Mouse (Mus musculus): Measurements from ENCODE around the gene Gatm.

Gene Gatm

DNA sequence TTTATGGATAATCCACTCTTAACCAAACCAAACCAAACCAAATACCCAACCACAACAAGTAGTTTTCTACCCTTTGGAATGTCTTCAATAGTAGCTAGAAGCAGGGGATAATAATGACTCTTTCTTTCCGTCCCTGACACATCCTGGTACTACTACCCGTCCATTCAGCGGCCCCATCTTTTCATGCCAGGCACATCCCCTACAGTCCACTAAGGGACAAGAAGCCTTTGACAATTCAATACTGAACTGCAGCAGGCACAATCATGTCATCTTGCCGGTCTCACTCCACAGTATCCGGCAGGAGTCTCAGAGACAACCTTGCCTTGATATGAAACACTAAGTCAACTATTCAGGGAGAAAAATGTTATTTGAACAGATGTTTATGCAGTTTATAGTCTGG is 5.3 kb downstream of the Gatm start:
- no peak for DNase-seq

DNA sequence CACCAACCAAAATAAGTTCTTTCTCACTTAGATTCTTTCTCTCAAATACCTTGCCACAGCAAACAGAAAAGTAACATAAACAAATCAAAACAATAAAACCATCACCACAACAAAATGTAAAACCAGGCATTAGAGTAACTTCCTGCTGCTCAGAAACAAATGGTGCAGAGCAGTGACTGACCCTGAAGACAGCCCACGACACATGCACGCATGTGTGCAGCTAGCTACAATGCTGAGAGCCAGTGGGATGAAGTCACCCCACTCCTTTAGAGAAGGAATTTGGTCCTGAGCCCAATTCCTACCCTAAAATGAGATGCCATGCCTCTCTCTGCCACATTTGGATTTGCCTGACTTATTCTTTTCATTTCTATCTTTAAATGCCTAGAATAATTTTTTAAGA is 9.7 kb downstream of the Gatm start:
- no peak for DNase-seq

DNA sequence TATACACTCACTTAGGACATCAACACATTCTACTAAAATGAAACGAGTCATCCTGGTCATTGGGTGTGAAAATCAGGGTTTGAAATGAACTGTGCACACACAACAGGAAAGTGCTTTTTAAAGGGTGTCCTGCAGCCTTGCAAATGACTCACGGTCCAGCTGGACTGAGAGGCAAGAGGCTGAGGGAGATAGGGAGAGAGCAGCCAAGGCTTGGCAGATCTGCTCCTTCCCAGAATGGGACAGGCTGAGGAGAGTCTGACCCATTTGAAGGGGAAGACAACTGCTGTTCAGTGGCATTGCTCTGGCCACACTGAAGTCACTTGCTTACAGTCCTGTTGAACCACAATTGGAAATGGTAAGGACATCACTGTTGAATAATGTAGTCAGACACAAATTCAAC is 11.4 kb downstream of the Gatm start:
- DNase-seq: no peak

DNA sequence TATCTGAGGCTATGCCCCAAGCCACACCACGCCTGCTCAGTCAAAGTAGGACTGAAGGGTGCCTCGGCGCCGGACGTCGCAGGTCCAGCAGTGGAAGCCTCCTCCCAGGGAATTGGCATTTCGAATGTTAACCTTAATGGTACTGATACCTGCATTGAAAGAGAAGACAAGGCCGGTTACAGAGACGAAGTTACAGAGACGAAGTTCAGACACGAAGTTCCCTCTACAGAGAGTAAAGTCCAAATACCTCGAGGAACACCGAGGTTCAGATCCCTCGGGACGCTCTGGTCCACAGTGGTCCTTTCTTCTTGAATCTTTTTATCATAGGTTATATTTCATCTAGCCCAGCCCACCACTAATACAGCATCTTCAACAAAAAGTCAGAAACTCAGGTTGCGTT is 15.6 kb downstream of the Gatm start:
- peak; percentile 54 for DNase-seq

DNA sequence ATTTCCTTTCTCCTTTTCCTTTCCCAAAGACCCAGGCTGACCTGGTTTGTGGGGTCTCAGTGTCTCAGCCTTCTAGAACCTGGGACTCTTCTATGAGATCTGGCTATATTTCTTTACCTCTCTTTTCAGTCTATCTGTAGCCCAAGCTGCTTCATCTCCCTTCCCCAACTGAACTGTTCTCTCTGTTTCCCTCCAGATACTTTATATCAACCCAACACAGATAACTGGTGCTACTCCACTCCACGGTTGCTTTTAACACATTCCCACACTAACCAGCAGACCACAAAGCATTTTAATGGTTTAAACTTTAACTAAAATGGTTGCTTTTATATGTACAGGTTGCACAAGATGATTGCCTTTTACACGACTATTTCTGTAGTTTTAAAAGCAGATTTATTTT is 19.9 kb downstream of the Gatm start:
- no peak for DNase-seq

DNA sequence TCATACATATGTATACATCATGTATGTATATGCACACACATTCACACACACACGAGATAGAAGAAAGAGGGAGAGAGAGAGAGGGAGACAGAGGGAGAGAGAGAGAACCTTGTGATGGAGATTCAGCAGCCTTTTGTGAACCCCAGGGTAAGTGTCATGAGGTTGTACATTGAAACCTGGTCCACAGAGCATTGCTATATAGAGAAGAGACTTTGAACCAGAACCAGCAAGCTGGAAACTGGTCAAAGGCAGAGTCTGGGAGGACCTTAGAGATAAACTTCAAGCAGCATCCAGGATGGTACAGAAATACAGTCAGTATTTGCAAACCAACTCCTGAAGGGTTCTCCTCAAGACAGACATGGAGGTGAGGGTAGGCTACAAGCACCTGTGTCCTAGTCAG is 20.8 kb downstream of the Gatm start:
- peak; percentile 61 for DNase-seq

DNA sequence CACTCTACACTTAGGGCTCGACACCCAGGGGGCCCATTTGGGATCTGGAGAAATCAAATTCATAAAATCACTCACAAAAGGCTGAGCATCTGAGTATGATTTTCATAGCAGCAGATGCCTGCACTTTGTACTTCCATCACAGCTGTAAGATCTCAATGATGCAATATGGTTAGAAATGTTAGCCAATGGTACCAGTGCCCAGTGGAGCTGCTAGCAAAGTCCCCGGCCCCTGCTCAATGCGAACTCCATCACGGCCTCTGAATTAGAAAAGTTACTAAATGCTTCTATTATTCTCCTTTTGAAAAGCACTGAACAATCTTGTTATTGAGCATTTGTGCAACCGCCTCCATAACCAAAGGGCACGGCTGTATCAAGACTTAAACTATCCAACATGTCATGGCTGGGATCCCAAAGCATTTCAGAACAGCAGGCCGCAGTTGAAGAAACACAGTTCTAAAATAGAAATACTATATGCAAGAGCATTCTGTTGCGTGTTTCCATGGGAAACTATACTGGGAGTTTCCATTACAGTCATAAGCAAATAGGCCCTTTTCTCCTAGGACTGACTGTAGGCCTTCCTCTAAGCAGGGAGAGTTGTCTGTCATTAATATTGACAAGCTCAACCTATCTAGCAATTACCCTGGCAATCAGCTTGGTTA is 23.1 kb downstream of the Gatm start:
- no peak for DNase-seq

DNA sequence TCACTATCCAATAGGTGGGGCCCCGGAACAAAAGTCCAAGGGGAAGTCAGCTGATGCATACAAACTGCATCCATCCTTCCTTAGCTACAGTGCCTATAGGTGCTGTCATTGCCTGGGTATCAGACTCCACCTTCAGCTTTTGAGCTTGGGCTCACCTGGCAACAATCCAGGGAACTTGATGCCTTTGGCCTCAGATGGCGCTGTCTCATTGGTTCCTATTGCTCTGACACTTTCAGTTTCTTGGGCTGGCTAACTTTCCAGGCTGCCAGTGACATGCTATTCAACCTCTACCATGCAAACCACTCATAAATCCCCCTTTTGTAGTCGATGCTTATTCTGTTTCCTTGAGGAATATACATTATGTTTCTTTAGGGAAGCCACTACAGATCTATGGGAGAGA is 24.8 kb downstream of the Gatm start:
- no peak for DNase-seq

DNA sequence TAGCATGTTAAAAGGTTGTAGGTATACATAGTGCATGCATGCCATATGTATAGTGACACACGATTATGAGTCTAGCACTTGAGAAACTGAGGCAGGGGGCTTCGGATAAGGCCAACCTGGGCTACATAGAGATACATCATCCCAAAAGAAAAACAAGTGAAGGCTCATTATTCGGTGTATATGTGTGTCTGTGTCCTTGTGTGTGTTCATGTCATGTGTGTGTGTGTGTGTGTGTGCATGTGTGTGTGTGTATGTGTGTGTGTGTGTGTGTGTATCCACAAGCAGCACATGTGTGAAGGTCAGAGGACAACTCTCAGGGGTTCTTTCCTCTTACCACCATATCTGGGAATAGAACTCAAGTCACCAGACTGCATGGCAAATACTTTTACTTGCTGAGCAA is 28.8 kb downstream of the Gatm start:
- no peak for DNase-seq

DNA sequence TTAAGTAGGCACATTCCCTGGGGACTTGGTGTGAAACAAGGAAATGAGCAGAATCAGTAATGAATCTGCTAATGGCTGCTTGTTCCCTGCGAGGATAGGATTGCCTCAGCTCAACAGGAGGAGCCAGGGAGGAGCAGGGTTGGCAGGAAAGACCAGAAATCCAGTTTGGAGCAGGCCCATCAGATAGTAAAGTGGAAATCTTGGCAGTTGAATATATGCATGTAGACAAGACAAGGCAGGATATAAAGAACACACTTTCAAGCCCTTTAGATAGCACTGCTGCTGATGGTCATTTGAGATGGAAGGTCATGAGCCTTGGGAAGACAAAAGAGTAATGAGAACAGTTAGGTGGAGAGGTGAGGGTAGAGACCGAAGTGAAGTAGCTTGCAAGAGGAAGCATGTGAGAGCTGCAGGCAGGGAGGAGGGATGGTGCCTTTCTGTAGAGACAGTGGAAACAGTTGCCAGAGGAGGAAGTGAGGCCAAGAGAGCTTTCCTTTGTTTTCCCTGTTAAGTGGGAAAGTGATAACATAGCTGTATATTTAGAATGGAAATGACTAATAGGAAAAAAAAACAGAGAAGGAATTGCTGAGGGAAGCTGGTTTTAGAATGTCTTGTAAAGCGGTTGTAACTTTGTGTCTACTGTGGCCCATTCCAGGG is 29.6 kb downstream of the Gatm start:
- DNase-seq: peak; percentile 16

DNA sequence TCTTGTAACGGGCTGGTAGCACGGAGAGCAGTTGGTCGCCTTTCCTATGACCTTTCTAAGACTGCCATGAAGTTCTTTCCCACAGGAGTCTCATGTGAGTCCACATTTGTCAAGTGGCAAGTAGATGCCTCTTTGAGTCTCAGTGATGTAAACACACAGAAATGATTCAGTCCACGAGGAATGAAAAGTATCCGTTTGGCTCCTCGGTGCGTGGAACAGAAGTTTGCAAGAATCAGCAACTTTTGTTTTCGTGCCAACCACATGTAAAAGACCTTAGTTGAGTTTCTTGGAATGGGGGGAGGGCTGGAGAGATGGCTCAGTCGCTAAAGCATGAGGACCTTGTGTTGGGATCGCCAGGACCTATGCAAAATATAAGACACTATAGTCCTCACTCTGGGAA is 30.7 kb downstream of the Gatm start:
- peak; percentile 40 for DNase-seq

DNA sequence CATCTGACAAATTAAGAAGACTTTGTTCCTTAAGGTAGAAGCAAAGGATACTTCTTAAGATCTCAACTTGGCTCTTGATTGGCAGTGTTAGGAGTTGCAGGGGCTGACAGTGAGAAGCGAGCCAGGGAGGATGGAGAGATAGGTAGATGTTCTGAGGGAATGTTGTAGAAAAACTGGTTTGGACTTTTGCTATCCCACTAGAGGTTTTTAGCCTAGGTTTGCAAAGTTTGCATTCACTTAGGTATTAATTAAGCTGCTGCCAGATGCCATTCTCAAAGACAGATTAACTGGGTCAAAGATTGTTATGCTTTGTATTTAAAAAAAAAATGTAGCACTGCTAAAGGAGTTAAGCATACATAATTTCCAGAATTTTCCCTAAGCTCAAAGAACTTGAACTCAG is 33.8 kb downstream of the Gatm start:
- peak; percentile 72 for DNase-seq

DNA sequence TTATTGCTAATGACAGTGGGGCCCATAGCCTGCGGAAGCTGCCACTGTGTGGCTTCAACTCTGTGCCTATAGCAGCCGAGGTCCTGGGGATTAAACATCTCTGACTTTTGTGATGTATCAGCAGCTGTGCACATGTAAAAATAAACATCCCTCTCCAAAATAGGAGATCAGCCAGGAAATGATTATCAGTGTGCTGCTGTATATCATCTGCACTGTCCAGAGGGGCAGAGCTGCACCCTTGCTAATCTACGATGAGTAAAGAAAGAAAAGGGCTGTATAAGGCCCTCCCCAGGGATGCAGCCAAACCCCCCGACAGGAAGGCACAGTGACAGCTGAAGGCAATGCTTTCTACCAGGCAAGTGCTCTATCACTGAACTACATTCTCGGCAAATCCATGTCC is 34.8 kb downstream of the Gatm start:
- no peak for DNase-seq

DNA sequence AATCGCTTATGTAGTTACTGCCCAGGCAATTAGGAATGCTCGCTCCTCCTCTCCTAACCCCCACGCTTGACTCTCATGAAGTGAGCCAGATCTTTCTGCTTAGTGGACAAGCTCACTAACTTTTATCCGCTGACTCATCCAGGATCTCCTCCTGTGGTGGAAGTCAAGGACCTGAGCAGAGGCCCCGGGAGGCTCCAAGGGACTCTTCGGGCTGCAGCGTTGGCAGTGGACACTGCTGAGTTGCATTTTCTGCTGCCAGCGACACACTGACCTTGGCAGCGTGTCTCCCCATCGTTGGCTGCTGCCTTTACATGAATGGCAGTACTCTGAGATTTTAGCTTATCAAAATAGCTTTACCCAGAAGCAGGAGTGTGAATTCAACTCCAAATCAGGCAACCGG is 35.6 kb downstream of the Gatm start:
- DNase-seq: peak; percentile 93

DNA sequence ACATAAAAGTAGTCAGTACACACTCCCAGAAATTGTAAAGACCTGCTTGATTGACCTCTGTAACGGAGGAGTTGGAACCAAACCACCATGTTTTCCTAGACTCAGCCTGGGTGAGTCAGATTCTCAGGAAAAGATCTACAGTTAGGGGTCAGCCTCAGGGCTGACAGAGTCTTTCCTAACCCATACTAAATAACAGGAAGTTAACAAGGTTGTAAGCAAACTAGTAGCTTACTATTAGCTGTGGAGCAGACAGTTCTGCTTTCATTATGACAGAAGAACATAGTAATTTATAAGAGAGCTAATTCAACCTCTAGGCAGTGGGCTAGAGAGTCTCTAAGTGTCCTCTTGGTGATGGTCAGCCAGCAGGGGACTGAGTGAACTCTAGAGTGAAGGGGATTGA is 38.7 kb downstream of the Gatm start:
- no peak for DNase-seq

DNA sequence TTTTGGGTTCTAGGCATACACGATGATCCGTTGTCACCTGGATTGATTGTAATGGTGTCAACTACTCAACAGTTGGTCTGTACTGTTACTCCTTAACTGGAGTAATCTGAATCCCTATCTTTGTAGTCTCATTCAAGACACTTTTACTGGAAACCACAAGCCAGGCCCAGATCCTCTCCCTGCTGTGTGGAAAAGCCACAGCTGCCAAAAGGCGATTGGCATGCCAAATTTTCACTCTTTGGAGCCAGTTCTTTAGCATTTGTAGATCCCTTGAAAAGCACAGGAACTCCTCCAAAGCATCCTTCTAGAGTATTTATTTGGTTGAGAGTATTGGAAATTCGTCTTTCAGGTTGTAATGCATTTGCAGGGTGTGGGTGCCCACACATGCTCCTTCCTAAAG is 39.8 kb downstream of the Gatm start:
- DNase-seq: no peak

DNA sequence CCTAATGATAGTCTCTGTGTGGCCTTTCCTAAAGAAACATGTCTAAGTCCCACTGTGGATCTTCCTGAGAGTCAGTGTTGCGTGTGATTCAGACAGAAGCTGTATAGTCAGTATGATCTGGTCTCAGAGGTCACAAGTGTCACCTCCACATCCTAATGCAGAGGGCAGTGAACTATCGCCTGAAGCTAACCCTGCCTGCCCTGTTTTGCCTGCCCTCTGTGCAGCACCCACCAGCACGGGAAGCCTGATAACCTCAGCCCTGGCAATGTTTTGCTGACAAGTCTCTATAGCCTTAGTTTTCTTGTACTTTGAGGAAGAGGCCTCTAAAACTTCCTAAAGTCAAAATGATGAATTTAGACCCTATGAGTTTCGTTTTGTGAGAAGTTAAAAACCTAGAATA is 40.7 kb downstream of the Gatm start:
- DNase-seq: no peak

DNA sequence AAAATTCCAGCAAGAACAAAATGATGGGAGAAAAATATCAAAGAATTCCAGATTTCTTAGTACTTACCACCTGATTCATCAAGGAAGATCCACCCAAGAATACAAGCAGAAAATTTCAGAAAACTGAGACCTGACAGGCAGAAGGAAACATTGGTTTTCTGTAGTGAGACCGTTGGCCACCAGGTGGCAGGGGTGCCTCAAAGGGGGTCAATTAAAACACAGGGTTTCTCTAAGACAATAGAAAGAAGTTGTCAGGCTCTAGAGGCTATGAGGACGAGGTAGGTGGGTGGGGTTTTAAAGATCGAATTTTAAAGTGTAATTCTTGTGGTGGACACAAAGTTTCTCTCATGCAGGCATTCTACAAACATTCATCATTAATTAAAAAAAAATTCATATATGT is 41.7 kb downstream of the Gatm start:
- peak; percentile 66 for DNase-seq

DNA sequence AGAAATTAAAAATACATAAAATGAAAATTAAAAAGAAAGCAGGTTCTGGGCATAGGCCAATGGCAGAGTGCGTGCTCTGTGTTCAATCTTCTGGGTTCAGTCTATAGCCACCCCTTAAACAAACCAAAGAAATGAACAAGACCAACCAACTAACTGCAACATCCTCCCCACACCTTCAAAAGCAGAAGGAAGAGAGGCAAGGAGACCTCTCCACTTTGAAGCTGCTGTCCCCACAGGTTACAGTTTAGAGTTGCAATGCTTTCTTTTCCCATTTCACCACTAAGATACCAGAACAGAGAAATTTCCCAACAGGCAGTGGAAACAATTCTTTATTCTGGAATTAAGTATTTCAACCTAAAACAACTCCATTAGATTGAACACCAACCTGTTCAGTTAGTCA is 48.9 kb downstream of the Gatm start:
- DNase-seq: no peak

DNA sequence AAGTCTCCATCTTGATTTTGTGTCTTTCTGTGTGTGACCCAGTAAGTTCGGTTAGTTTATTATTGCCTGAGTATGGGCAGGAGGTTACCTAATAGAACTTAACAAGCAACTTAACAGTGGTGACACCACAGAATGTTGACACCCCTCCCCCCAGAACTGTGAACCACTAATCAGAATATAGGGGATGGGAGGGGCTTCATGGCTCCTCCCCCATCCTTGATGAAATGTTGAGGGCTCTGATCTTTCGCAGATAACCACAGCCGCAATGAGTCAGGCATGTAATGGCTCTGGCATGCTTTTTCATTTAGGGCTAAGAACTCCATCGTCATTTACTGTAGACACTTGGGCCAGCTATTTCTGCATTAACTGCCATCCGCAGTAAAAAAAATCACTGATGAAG is 49.9 kb downstream of the Gatm start:
- no peak for DNase-seq

DNA sequence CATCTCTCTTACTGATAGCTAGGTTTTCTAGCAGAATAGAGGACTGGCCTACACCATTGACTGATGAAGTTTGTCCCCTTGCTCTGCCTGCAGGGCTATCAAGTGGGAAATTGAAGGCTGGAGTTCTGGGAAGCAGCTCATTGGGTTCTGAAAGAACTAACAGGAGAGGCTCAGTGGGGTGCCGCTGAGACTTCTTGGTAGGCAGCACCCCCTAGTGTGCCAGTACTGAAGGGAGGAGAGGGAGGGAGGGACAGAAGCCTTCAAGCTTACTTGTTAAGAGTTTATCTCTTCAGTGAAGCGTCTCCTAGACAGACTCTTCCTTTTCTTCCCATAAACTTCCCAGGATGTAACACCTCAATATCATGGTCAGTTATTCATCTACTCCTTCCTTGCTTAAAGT is 52.8 kb downstream of the Gatm start:
- DNase-seq: peak; percentile 44
